In genomic region chr3:67352128-67352762, GRCm38 (mm10) we compare ENCODE assay signal across 8 mouse cellular contexts. TPM values are rescaled to one million over a fixed set of nuclear protein-coding genes. Genes with fewer than 3 reads are reported as not detected.
DNase-seq lines count a peak whose midpoint lies in the region; ATAC-seq and TF ChIP-seq lines count a peak whose summit lies in the region.
"Had no signal": no experiment of that assay in that cellular context is flagged by ENCODE, and none has a peak within 500 bp of the region (broad histone marks: within the 10 kb centered on the region; RNA-seq: fewer than 3 reads in every experiment).

No protein-coding gene starts in this region.

- H3K9me3 ChIP-seq in intestine, embryonic 16.5 days (ENCODE audit: control insufficient read depth, low read length) = 0 out of 2 replicates have a peak, but pooled peaks cover 2% of the 10 kb centered on the region
- no peaks in the 10 kb centered on the region for H3K9me3 ChIP-seq in lung, embryonic 14.5 days (ENCODE audit: low read depth, low read length)

- DNase-seq in ovary, postnatal 14 days (ENCODE audit: low spot score) = peak; percentile 27
- DNase-seq in ovary, postnatal 10 days (ENCODE audit: low spot score) = no peak
- peak; percentile 80 for DNase-seq in adipocyte (ENCODE audit: low spot score)
- DNase-seq in embryo, embryonic 11 days = peak; percentile 57
- peak; percentile 79 for DNase-seq in lung, embryonic 14.5 days
- peak; percentile 57 for DNase-seq in retina, postnatal 7 days (ENCODE audit: low read depth, low spot score)

- 0 out of 2 replicates have a peak, but pooled peaks have one; percentile 42 for ATAC-seq in intestine, embryonic 16.5 days
- ATAC-seq in lung, embryonic 14.5 days (ENCODE audit: insufficient read depth) = peak; percentile 52; the same call in 1 of the 2 replicates

- no peaks in the 10 kb centered on the region for H3K27me3 ChIP-seq in intestine, embryonic 16.5 days (replicated peaks; ENCODE audit: control insufficient read depth, insufficient read depth, low read length)
- H3K27me3 ChIP-seq in lung, embryonic 14.5 days (ENCODE audit: insufficient read depth, low read length) = no peaks in the 10 kb centered on the region

- H3K4me3 ChIP-seq in intestine, embryonic 16.5 days (ENCODE audit: low read length) = no peak overlapping the region
- no peak overlapping the region for H3K4me3 ChIP-seq in lung, embryonic 14.5 days (ENCODE audit: low read depth, low read length)

- no peak overlapping the region for H3K4me2 ChIP-seq in intestine, embryonic 16.5 days (ENCODE audit: low read depth, low read length)
- H3K4me2 ChIP-seq in lung, embryonic 14.5 days = no peak overlapping the region

- peaks cover 2% of the 10 kb centered on the region; the same call in 1 of the 2 replicates for H3K36me3 ChIP-seq in intestine, embryonic 16.5 days (ENCODE audit: control insufficient read depth, insufficient read depth, low read length)
- no peaks in the 10 kb centered on the region for H3K36me3 ChIP-seq in lung, embryonic 14.5 days (ENCODE audit: insufficient read depth)

- H3K4me1 ChIP-seq in intestine, embryonic 16.5 days (ENCODE audit: control insufficient read depth, insufficient read depth, low read length) = no peaks in the 10 kb centered on the region
- no peaks in the 10 kb centered on the region for H3K4me1 ChIP-seq in lung, embryonic 14.5 days (ENCODE audit: insufficient read depth)

- TF ChIP-seq CTCF in lung, embryonic 14.5 days (IDR thresholded peaks at IDR 0.05; ENCODE audit: low read depth) = peak; percentile 86

- no peak overlapping the region for H3K9ac ChIP-seq in intestine, embryonic 16.5 days (ENCODE audit: low read depth, low read length)
- H3K9ac ChIP-seq in lung, embryonic 14.5 days = no peak overlapping the region

- 15% methylated on average over 2 of the region's 5 CpGs for WGBS in intestine, embryonic 16.5 days
- 14% methylated on average over 4 of the region's 5 CpGs for WGBS in lung, embryonic 14.5 days

- H3K27ac ChIP-seq in intestine, embryonic 16.5 days (ENCODE audit: low read length) = no peak overlapping the region
- no peak overlapping the region for H3K27ac ChIP-seq in lung, embryonic 14.5 days (ENCODE audit: low read depth)

RNA-seq across cellular contexts. Expression of gene Mlf1, which starts 21.7 kb away (rescaled TPM):
- polyA plus RNA-seq in intestine, embryonic 16.5 days (2015; fragmentation: Nextera tagmentation; extraction: Ambion mirVana) = 5.1 and 6.5 TPM in 2 replicates
- 17.1 and 23.6 TPM in 2 replicates for polyA plus RNA-seq in lung, embryonic 14.5 days (2014; fragmentation: Nextera tagmentation; extraction: Ambion mirVana)

RNA-seq across cellular contexts. Expression of gene Gm17402, which starts 22.7 kb away (rescaled TPM):
- not detected in 2 replicates for polyA plus RNA-seq in intestine, embryonic 16.5 days (2015; fragmentation: Nextera tagmentation; extraction: Ambion mirVana)
- polyA plus RNA-seq in lung, embryonic 14.5 days (2014; fragmentation: Nextera tagmentation; extraction: Ambion mirVana) = not detected in 2 replicates
- polyA plus RNA-seq: gonadal fat pad, adult 2 months had no signal
